Mouse (Mus musculus) kidney, embryonic 15.5 days (tissue): ENCODE measurements at regions not wholly inside any gene's neighbourhood (a gene's known extent, or its start where the extent isn't known, plus 50 kb on each side); places are given as distances from the start of the nearest gene placed in this dataset.

Experiments
- ATAC-seq: fragments of 200-750 bp; cut with Nextera tagmentation; replicated peaks from 2 replicates; pipeline ENCODE4 v1.8.0; 2017; ENCODE audit warnings: moderate TSS enrichment; ENCODE audit not compliant: low FRiP score
- H3K27ac ChIP-seq: fragments of 300-500 bp; sonication (generic); 2 replicates; pipeline ENCODE4 v1.5.1; 2015; ENCODE audit warnings: mild to moderate bottlenecking, inconsistent platforms
- H3K27me3 ChIP-seq: fragments of 300-500 bp; sonication (generic); 2 replicates; pipeline ENCODE4 v1.6.1; 2015; ENCODE audit warnings: inconsistent platforms
- H3K36me3 ChIP-seq: fragments of 300-500 bp; sonication (generic); 2 replicates; pipeline ENCODE4 v1.6.1; 2015; ENCODE audit warnings: inconsistent platforms
- H3K4me1 ChIP-seq: fragments of 300-500 bp; sonication (generic); 2 replicates; pipeline ENCODE4 v1.6.1; 2015; ENCODE audit warnings: inconsistent platforms
- H3K4me2 ChIP-seq: fragments of 300-500 bp; sonication (generic); 2 replicates; pipeline ENCODE4 v1.6.1; 2015; ENCODE audit warnings: moderate library complexity, mild to moderate bottlenecking, inconsistent platforms
- H3K4me3 ChIP-seq: fragments of 300-500 bp; sonication (generic); replicated peaks from 2 replicates; pipeline ENCODE4 v1.5.1; 2015; ENCODE audit warnings: mild to moderate bottlenecking, inconsistent platforms
- H3K9ac ChIP-seq: fragments of 300-500 bp; sonication (generic); 2 replicates; pipeline ENCODE4 v1.6.1; 2015; ENCODE audit warnings: mild to moderate bottlenecking, inconsistent platforms
- H3K9me3 ChIP-seq: fragments of 300-500 bp; sonication (generic); replicated peaks from 2 replicates; pipeline ENCODE4 v1.6.1; 2016; ENCODE audit warnings: inconsistent platforms
- WGBS: fragments of 180-500 bp; shearing (Covaris S2); methylation state at CpG from one replicate; pipeline ENCODE4 v1.1.7; 2015; ENCODE audit warnings: mixed read lengths; 5-methylcytosine and 5-hydroxymethylcytosine counted together

DNA sequence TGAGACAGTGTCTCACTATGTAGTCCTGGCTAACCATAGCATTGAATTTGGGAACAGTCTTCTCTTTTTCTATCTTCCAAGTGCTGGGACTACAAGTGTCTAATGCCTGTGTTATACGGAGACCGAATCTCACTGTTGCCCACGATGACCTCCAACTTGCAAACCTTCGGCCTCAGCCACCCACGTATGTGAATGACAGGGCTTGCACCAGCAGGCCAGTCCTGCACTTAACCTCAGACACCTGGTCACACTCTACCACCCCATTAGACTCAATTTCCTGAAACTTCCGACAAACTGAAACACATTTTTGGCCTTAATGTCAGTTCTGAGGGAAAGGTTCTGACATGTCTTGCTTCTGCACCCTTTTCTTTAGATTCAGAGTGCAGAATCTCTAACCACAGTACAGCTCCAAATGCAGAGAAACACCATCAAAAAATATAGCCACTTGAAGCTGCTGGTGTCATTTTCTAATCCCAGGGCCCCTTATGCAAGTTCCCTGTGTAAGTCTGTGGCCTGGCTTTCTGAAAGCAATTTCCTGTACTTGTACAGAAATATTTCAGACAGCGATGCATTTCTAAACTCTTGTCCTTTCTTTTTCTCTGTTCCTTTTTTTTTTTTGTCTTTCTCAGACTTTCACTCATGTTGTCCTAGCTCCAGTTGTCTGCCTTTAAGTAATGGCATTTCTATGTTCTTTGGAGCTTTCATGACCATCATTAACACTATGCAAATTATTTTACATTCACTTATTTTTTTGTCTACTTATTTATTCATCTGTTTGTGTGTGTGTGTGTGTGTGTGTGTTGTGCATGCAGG is 97.8 kb downstream of the Tmsb4x start:
- no peak for ATAC-seq

GRCm38 (mm10) chrX:167108356-167108755 is 100.8 kb downstream of the Tmsb4x start:
- no peak overlapping the region for H3K9ac ChIP-seq
- H3K4me2 ChIP-seq = no peak overlapping the region
- ATAC-seq = no peak
- no peaks in the 10 kb centered on the region for H3K36me3 ChIP-seq
- H3K4me1 ChIP-seq = peaks cover 5% of the 10 kb centered on the region; the same call in 1 of the 2 replicates
- peaks cover 70% of the 10 kb centered on the region for H3K27me3 ChIP-seq
- H3K27ac ChIP-seq = no peak overlapping the region
- no peak overlapping the region for H3K4me3 ChIP-seq
- H3K9me3 ChIP-seq = no peaks in the 10 kb centered on the region
- 75% methylated on average over 6 of the region's 6 CpGs for WGBS

More for the DNA sequence above, 97.8 kb downstream of the Tmsb4x start:
- Histone ChIP-seq H3K36me3 (no peaks in the 10 kb centered on the region), H3K9me3 (no peaks in the 10 kb centered on the region), H3K27me3 (peaks cover 63% of the 10 kb centered on the region), H3K9ac (no peak overlapping the region), H3K27ac (no peak overlapping the region), H3K4me3 (no peak overlapping the region), H3K4me1 (no peaks in the 10 kb centered on the region), H3K4me2 (no peak overlapping the region)
- 55% methylated on average over 7 of the region's 7 CpGs for WGBS

GRCm38 (mm10) chrX:167107469-167107868 is 101.6 kb downstream of the Tmsb4x start:
- peaks cover 72% of the 10 kb centered on the region for H3K27me3 ChIP-seq
- H3K9me3 ChIP-seq = no peaks in the 10 kb centered on the region
- H3K9ac ChIP-seq = no peak overlapping the region
- ATAC-seq = no peak
- 75% methylated on average over 4 of the region's 4 CpGs for WGBS
- H3K27ac ChIP-seq = no peak overlapping the region
- H3K4me3 ChIP-seq = no peak overlapping the region
- no peak overlapping the region for H3K4me2 ChIP-seq
- peaks cover 5% of the 10 kb centered on the region; the same call in 1 of the 2 replicates for H3K4me1 ChIP-seq
- no peaks in the 10 kb centered on the region for H3K36me3 ChIP-seq

- H3K4me3 ChIP-seq = no peak overlapping the region
- 78% methylated on average over 11 of the region's 11 CpGs for WGBS
- no peaks in the 10 kb centered on the region for H3K9me3 ChIP-seq
- H3K27me3 ChIP-seq = peaks cover 75% of the 10 kb centered on the region
- no peak for ATAC-seq
- no peak overlapping the region for H3K9ac ChIP-seq
- H3K36me3 ChIP-seq = no peaks in the 10 kb centered on the region
- H3K4me1 ChIP-seq = peaks cover 5% of the 10 kb centered on the region; the same call in 1 of the 2 replicates
- H3K27ac ChIP-seq = no peak overlapping the region
- H3K4me2 ChIP-seq = no peak overlapping the region
Measured at GRCm38 (mm10) chrX:167105931-167106417, 103.1 kb downstream of the Tmsb4x start.

- peaks cover 76% of the 10 kb centered on the region for H3K27me3 ChIP-seq
- no peak overlapping the region for H3K9ac ChIP-seq
- H3K4me3 ChIP-seq = no peak overlapping the region
- H3K9me3 ChIP-seq = no peaks in the 10 kb centered on the region
- H3K4me1 ChIP-seq = peaks cover 5% of the 10 kb centered on the region; the same call in 1 of the 2 replicates
- WGBS = 78% methylated on average over 4 of the region's 4 CpGs
- no peak overlapping the region for H3K27ac ChIP-seq
- no peaks in the 10 kb centered on the region for H3K36me3 ChIP-seq
- no peak for ATAC-seq
- H3K4me2 ChIP-seq = no peak overlapping the region
Measured at GRCm38 (mm10) chrX:167105354-167105753, 103.8 kb downstream of the Tmsb4x start.

- H3K36me3 ChIP-seq = no peaks in the 10 kb centered on the region
- no peak overlapping the region for H3K9ac ChIP-seq
- H3K27me3 ChIP-seq = peaks cover 78% of the 10 kb centered on the region
- H3K9me3 ChIP-seq = no peaks in the 10 kb centered on the region
- H3K4me1 ChIP-seq = peaks cover 5% of the 10 kb centered on the region; the same call in 1 of the 2 replicates
- H3K4me2 ChIP-seq = no peak overlapping the region
- peak overlapping the region; percentile 41 for H3K27ac ChIP-seq
- 31% methylated on average over 4 of the region's 4 CpGs for WGBS
- no peak for ATAC-seq
- H3K4me3 ChIP-seq = no peak overlapping the region
Measured at GRCm38 (mm10) chrX:167104247-167104621, 104.9 kb downstream of the Tmsb4x start.

- Histone ChIP-seq H3K27me3 (peaks cover 78% of the 10 kb centered on the region), H3K4me1 (peaks cover 5% of the 10 kb centered on the region; the same call in 1 of the 2 replicates), H3K36me3 (no peaks in the 10 kb centered on the region), H3K4me2 (no peak overlapping the region), H3K9ac (no peak overlapping the region), H3K27ac (peak overlapping the region; percentile 41), H3K4me3 (no peak overlapping the region), H3K9me3 (no peaks in the 10 kb centered on the region)
- ATAC-seq = peak; percentile 58
- 44% methylated on average over 12 of the region's 12 CpGs for WGBS
Measured at GRCm38 (mm10) chrX:167103501-167104246, 105.4 kb downstream of the Tmsb4x start.

- 49% methylated on average over 2 of the region's 2 CpGs for WGBS
- ATAC-seq = no peak
- 0 out of 2 replicates have a peak overlapping the region, but pooled peaks have one; percentile 7 for H3K27ac ChIP-seq
- H3K4me2 ChIP-seq = no peak overlapping the region
- no peak overlapping the region for H3K4me3 ChIP-seq
- peaks cover 64% of the 10 kb centered on the region for H3K27me3 ChIP-seq
- H3K36me3 ChIP-seq = no peaks in the 10 kb centered on the region
- no peaks in the 10 kb centered on the region for H3K9me3 ChIP-seq
- peaks cover 5% of the 10 kb centered on the region; the same call in 1 of the 2 replicates for H3K4me1 ChIP-seq
- H3K9ac ChIP-seq = no peak overlapping the region
Measured at GRCm38 (mm10) chrX:167101929-167102328, 107.2 kb downstream of the Tmsb4x start.

- Histone ChIP-seq H3K27ac (no peak overlapping the region), H3K9me3 (no peaks in the 10 kb centered on the region), H3K4me1 (peaks cover 5% of the 10 kb centered on the region; the same call in 1 of the 2 replicates), H3K36me3 (no peaks in the 10 kb centered on the region), H3K4me3 (no peak overlapping the region), H3K27me3 (peaks cover 57% of the 10 kb centered on the region), H3K4me2 (no peak overlapping the region), H3K9ac (no peak overlapping the region)
- WGBS = 55% methylated on average over 6 of the region's 6 CpGs
- no peak for ATAC-seq
Measured at GRCm38 (mm10) chrX:167099411-167099810, 109.7 kb downstream of the Tmsb4x start.

GRCm38 (mm10) chrX:167098914-167099313 is 110.2 kb downstream of the Tmsb4x start:
- H3K27ac ChIP-seq = no peak overlapping the region

DNA sequence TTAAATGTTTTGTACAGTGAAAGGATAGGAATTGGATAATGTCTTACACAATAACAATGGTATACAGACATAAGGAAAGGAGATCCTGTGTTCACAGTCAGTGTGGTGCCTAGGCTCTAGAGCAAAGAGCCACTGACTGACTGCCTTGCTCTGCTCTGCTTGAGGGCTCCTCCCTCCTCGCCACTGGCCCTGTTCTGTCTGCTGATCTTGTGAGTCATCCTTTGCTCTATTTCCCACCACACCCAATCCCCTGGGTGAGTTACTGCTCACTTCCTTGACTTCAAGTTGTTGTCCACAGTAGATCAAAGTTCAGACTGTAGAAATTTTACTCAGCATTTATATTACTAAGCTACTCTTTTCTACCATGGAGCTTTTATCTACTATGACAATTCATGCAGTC is 117.3 kb downstream of the Tmsb4x start:
- no peak overlapping the region for H3K4me2 ChIP-seq
- no peaks in the 10 kb centered on the region for H3K36me3 ChIP-seq
- 89% methylated on average over 1 of the region's 1 CpGs for WGBS
- peaks cover 46% of the 10 kb centered on the region for H3K27me3 ChIP-seq
- H3K27ac ChIP-seq = no peak overlapping the region
- ATAC-seq = no peak
- H3K4me3 ChIP-seq = no peak overlapping the region
- H3K4me1 ChIP-seq = no peaks in the 10 kb centered on the region
- H3K9ac ChIP-seq = no peak overlapping the region
- H3K9me3 ChIP-seq = no peaks in the 10 kb centered on the region

More at GRCm38 (mm10) chrX:167098914-167099313, 110.2 kb downstream of the Tmsb4x start:
- peaks cover 4% of the 10 kb centered on the region; the same call in 1 of the 2 replicates for H3K4me1 ChIP-seq
- H3K9ac ChIP-seq = no peak overlapping the region
- ATAC-seq = no peak
- H3K36me3 ChIP-seq = no peaks in the 10 kb centered on the region
- no peak overlapping the region for H3K4me2 ChIP-seq
- WGBS = 78% methylated on average over 3 of the region's 3 CpGs
- no peaks in the 10 kb centered on the region for H3K9me3 ChIP-seq
- no peak overlapping the region for H3K4me3 ChIP-seq
- peaks cover 58% of the 10 kb centered on the region for H3K27me3 ChIP-seq

DNA sequence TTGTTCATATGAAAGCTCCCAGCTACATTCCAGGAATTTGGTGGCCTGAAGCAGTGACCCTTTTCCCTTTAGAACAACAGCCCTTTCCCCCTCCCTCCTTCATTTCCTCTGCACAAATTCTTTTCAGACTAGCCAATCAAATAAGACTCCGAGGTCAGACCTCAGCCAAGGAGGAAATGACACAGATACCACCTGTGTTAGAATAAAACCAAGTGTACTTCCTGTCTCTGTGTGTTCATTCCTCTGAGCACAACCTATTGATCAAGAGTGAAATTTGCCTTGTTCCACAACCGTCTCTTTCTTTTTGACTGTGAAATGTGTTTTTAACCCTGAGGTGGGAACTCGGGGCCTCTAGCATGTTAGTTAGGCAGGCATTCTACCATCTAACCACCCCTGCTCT is 120.2 kb downstream of the Tmsb4x start:
- no peak overlapping the region for H3K4me2 ChIP-seq
- H3K36me3 ChIP-seq = no peaks in the 10 kb centered on the region
- no peak overlapping the region for H3K4me3 ChIP-seq
- H3K9ac ChIP-seq = no peak overlapping the region
- no peaks in the 10 kb centered on the region for H3K4me1 ChIP-seq
- 0 out of 2 replicates have a peak, but pooled peaks have one; percentile 62 for ATAC-seq
- H3K27me3 ChIP-seq = peaks cover 30% of the 10 kb centered on the region
- 47% methylated on average over 3 of the region's 3 CpGs for WGBS
- no peaks in the 10 kb centered on the region for H3K9me3 ChIP-seq
- H3K27ac ChIP-seq = peak overlapping the region; percentile 45; the same call in 1 of the 2 replicates
